Mouse (Mus musculus) CH12.LX (cell line): Measurements from ENCODE around the gene Lamtor5. TPM values are rescaled to one million over a fixed set of nuclear protein-coding genes. Genes with fewer than 3 reads are reported as not detected.
A peak's percentile ranks its signal among the peaks of the same experiment; 100 is the strongest.

ENCODE experiments used
- DNase-seq: peaks from one replicate; pipeline ENCODE4 v3.0.0-alpha.2; 2013; ENCODE audit errors: extremely low read depth
- H3K27ac ChIP-seq: 2 replicates; pipeline ENCODE4 v1.5.1; 2012; ENCODE audit warnings: low read depth, mild to moderate bottlenecking, control low read depth, moderate library complexity; ENCODE audit not compliant: insufficient read depth
- H3K27me3 ChIP-seq: replicated peaks from 2 replicates; pipeline ENCODE3; 2012; ENCODE audit warnings: inconsistent platforms
- H3K36me3 ChIP-seq, 2 experiments: replicated peaks in 1 of 2; 2 replicates each; pipeline versions ENCODE3 to v1.6.1; 2012; ENCODE audit warnings: inconsistent platforms in 1 of 2, low read length in 1 of 2, mild to moderate bottlenecking in 1 of 2, mixed read lengths in 1 of 2, moderate library complexity in 1 of 2; ENCODE audit not compliant: control insufficient read depth in 1 of 2, insufficient read depth in 1 of 2
- H3K4me1 ChIP-seq, 2 experiments: 2 replicates each; pipeline ENCODE4 v1.6.1; 2012; ENCODE audit warnings: inconsistent platforms in 1 of 2, moderate library complexity in 1 of 2; ENCODE audit not compliant: insufficient read depth in 2 of 2, control insufficient read depth in 1 of 2
- H3K4me2 ChIP-seq: 2 replicates; pipeline ENCODE4 v1.6.1; 2012; ENCODE audit warnings: low read depth, mild to moderate bottlenecking, control low read depth; ENCODE audit not compliant: poor library complexity, insufficient read depth, severe bottlenecking
- H3K4me3 ChIP-seq, 3 experiments: fragments of 150-350 bp in 1 of 3; sonication (generic) in 1 of 3; replicated peaks in 1 of 3; 2 replicates each; pipeline versions ENCODE3 to v1.5.1; 2011 to 2012; ENCODE audit warnings: low read depth in 2 of 3, low read length in 2 of 3, mild to moderate bottlenecking in 2 of 3, moderate library complexity in 2 of 3, control low read depth in 1 of 3, improper control_type of control experiment in 1 of 3, inconsistent platforms in 1 of 3, mixed read lengths in 1 of 3; ENCODE audit not compliant: poor library complexity in 1 of 3
- H3K79me2 ChIP-seq: replicated peaks from 2 replicates; pipeline ENCODE4 v1.6.1; 2012; ENCODE audit warnings: mild to moderate bottlenecking, moderate library complexity; ENCODE audit not compliant: control insufficient read depth, poor library complexity, insufficient read depth, severe bottlenecking; ENCODE audit errors: extremely low read depth
- H3K9ac ChIP-seq: 2 replicates; pipeline ENCODE4 v1.6.1; 2012; ENCODE audit warnings: low read depth, mild to moderate bottlenecking, control low read depth, moderate library complexity; ENCODE audit not compliant: insufficient read depth
- H3K9me3 ChIP-seq: replicated peaks from 2 replicates; pipeline ENCODE3; 2012; ENCODE audit warnings: low read length, inconsistent platforms, mixed read lengths
- CHD1 ChIP-seq: IDR thresholded peaks from 2 replicates; pipeline ENCODE4 v1.6.1; 2012; ENCODE audit warnings: low read depth, low read length, improper control_type of control experiment, inconsistent platforms
- CHD2 ChIP-seq: IDR thresholded peaks from 2 replicates; pipeline ENCODE4 v1.6.1; 2011; ENCODE audit warnings: low read length, improper control_type of control experiment
- CTCF ChIP-seq, 2 experiments: IDR thresholded peaks in 1 of 2; conservative IDR thresholded peaks in 1 of 2; 2 replicates each; pipeline ENCODE4 v1.5.1; 2011 to 2012; ENCODE audit warnings: low read depth in 2 of 2, low read length in 2 of 2, improper control_type of control experiment in 1 of 2, inconsistent platforms in 1 of 2, mild to moderate bottlenecking in 1 of 2, moderate library complexity in 1 of 2
- E2F4 ChIP-seq: IDR thresholded peaks from 2 replicates; pipeline ENCODE4 v1.6.1; 2011; ENCODE audit warnings: low read depth, low read length, improper control_type of control experiment; ENCODE audit not compliant: insufficient replicate concordance
- ELF1 ChIP-seq: IDR thresholded peaks from 2 replicates; pipeline ENCODE4 v1.6.1; 2014; ENCODE audit warnings: low read depth, mild to moderate bottlenecking, inconsistent platforms, low read length, improper control_type of control experiment
- EP300 ChIP-seq: IDR thresholded peaks from 2 replicates; pipeline ENCODE4 v1.6.1; 2011; ENCODE audit warnings: low read length, improper control_type of control experiment
- ETS1 ChIP-seq: conservative IDR thresholded peaks from 2 replicates; pipeline ENCODE4 v1.6.1; 2012; ENCODE audit warnings: low read depth, mild to moderate bottlenecking, inconsistent platforms, low read length, improper control_type of control experiment, moderate library complexity
- GABPA ChIP-seq: IDR thresholded peaks from 2 replicates; pipeline ENCODE4 v1.6.1; 2012; ENCODE audit warnings: low read depth, low read length, improper control_type of control experiment, inconsistent platforms; ENCODE audit not compliant: insufficient replicate concordance
- HCFC1 ChIP-seq: IDR thresholded peaks from 2 replicates; pipeline ENCODE4 v1.6.1; 2012; ENCODE audit warnings: low read depth, mild to moderate bottlenecking, inconsistent platforms, low read length, improper control_type of control experiment
- IRF4 ChIP-seq: IDR thresholded peaks from 2 replicates; pipeline ENCODE4 v1.6.1; 2014; ENCODE audit warnings: low read depth, mild to moderate bottlenecking, inconsistent platforms, low read length, improper control_type of control experiment
- JUN ChIP-seq: IDR thresholded peaks from 2 replicates; pipeline ENCODE4 v1.6.1; 2011; ENCODE audit warnings: low read depth, mild to moderate bottlenecking, low read length, improper control_type of control experiment, moderate library complexity; ENCODE audit not compliant: insufficient read depth
- JUND ChIP-seq: conservative IDR thresholded peaks from 2 replicates; pipeline ENCODE4 v1.6.1; 2011; ENCODE audit warnings: low read depth, low read length, improper control_type of control experiment
- KAT2A ChIP-seq: IDR thresholded peaks from 2 replicates; pipeline ENCODE4 v1.6.1; 2012; ENCODE audit warnings: low read length, improper control_type of control experiment, inconsistent platforms; ENCODE audit not compliant: insufficient replicate concordance
- MAFK ChIP-seq: IDR thresholded peaks from 2 replicates; pipeline ENCODE4 v1.6.1; 2011; ENCODE audit warnings: low read length, improper control_type of control experiment; ENCODE audit not compliant: insufficient replicate concordance
- MAX ChIP-seq: IDR thresholded peaks from 2 replicates; pipeline ENCODE4 v1.6.1; 2011; ENCODE audit warnings: low read length, improper control_type of control experiment
- MAZ ChIP-seq: IDR thresholded peaks from 2 replicates; pipeline ENCODE4 v1.6.1; 2012; ENCODE audit warnings: low read depth, mild to moderate bottlenecking, inconsistent platforms, low read length, improper control_type of control experiment, moderate library complexity
- MEF2A ChIP-seq: IDR thresholded peaks from 2 replicates; pipeline ENCODE4 v1.6.1; 2014; ENCODE audit warnings: low read depth, mild to moderate bottlenecking, inconsistent platforms, low read length, improper control_type of control experiment, borderline replicate concordance
- MXI1 ChIP-seq: IDR thresholded peaks from 2 replicates; pipeline ENCODE4 v1.6.1; 2011; ENCODE audit warnings: mild to moderate bottlenecking, low read depth, low read length, improper control_type of control experiment
- MYC ChIP-seq: IDR thresholded peaks from 2 replicates; pipeline ENCODE4 v1.6.1; 2011; ENCODE audit warnings: low read depth, mild to moderate bottlenecking, improper control_type of control experiment, low read length
- NELFE ChIP-seq: IDR thresholded peaks from 2 replicates; pipeline ENCODE4 v1.6.1; 2011; ENCODE audit warnings: low read depth, low read length, improper control_type of control experiment
- NRF1 ChIP-seq: IDR thresholded peaks from 2 replicates; pipeline ENCODE4 v1.6.1; 2014; ENCODE audit warnings: low read depth, mild to moderate bottlenecking, inconsistent platforms, low read length, improper control_type of control experiment, moderate library complexity
- PAX5 ChIP-seq: IDR thresholded peaks from 2 replicates; pipeline ENCODE4 v1.6.1; 2012; ENCODE audit warnings: low read length, inconsistent platforms, mixed read lengths
- POLR2A ChIP-seq: IDR thresholded peaks from 2 replicates; pipeline ENCODE4 v1.6.1; 2011; ENCODE audit warnings: low read depth, mild to moderate bottlenecking, improper control_type of control experiment, low read length
- POLR2AphosphoS2 ChIP-seq: IDR thresholded peaks from 2 replicates; pipeline ENCODE4 v1.6.1; 2011; ENCODE audit warnings: low read depth, low read length, improper control_type of control experiment
- RAD21 ChIP-seq: IDR thresholded peaks from 2 replicates; pipeline ENCODE4 v1.6.1; 2011; ENCODE audit warnings: low read depth, mild to moderate bottlenecking, low read length, improper control_type of control experiment, moderate library complexity
- RCOR1 ChIP-seq: conservative IDR thresholded peaks from 2 replicates; pipeline ENCODE4 v1.6.1; 2012; ENCODE audit warnings: low read depth, mild to moderate bottlenecking, inconsistent platforms, low read length, improper control_type of control experiment
- SIN3A ChIP-seq: IDR thresholded peaks from 2 replicates; pipeline ENCODE4 v1.6.1; 2012; ENCODE audit warnings: low read length, improper control_type of control experiment, inconsistent platforms
- SMC3 ChIP-seq: IDR thresholded peaks from 2 replicates; pipeline ENCODE4 v1.6.1; 2011; ENCODE audit warnings: low read depth, low read length, improper control_type of control experiment
- TBP ChIP-seq: conservative IDR thresholded peaks from 2 replicates; pipeline ENCODE4 v1.6.1; 2011; ENCODE audit warnings: low read depth, low read length, improper control_type of control experiment
- TCF12 ChIP-seq: IDR thresholded peaks from 2 replicates; pipeline ENCODE4 v1.6.1; 2014; ENCODE audit warnings: low read depth, mild to moderate bottlenecking, inconsistent platforms, low read length, improper control_type of control experiment
- UBTF ChIP-seq: IDR thresholded peaks from 2 replicates; pipeline ENCODE4 v1.6.1; 2012; ENCODE audit warnings: low read depth, mild to moderate bottlenecking, inconsistent platforms, low read length, improper control_type of control experiment, moderate library complexity
- USF1 ChIP-seq: IDR thresholded peaks from 2 replicates; pipeline ENCODE4 v1.6.1; 2014; ENCODE audit warnings: low read depth, mild to moderate bottlenecking, inconsistent platforms, low read length, improper control_type of control experiment
- USF2 ChIP-seq: conservative IDR thresholded peaks from 2 replicates; pipeline ENCODE4 v1.6.1; 2011; ENCODE audit warnings: low read depth, low read length, improper control_type of control experiment
- ZC3H11A ChIP-seq: IDR thresholded peaks from 2 replicates; pipeline ENCODE4 v1.6.1; 2012; ENCODE audit warnings: low read depth, mild to moderate bottlenecking, inconsistent platforms, low read length, improper control_type of control experiment
- ZKSCAN1 ChIP-seq: IDR thresholded peaks from 2 replicates; pipeline ENCODE4 v1.6.1; 2012; ENCODE audit warnings: low read depth, inconsistent platforms, low read length, improper control_type of control experiment, borderline replicate concordance
- ZMIZ1 ChIP-seq: IDR thresholded peaks from 2 replicates; pipeline ENCODE4 v1.6.1; 2012; ENCODE audit warnings: low read depth, mild to moderate bottlenecking, inconsistent platforms, low read length, improper control_type of control experiment
- ZNF384 ChIP-seq: IDR thresholded peaks from 2 replicates; pipeline ENCODE4 v1.6.1; 2012; ENCODE audit warnings: low read depth, low read length, improper control_type of control experiment, inconsistent platforms
- dilution Hi-C: fragments of 300-500 bp; cut with MboI; formaldehyde crosslinking; loops from 2 replicates; pipeline ENCODE4 v1.14.3; 2020; ENCODE audit warnings: low sequenced_read_pairs; ENCODE audit not compliant: extremely low pct_unique_long_range_greater_than_20kb, extremely low pct_ligation_motif_present
- in situ Hi-C: fragments of 300-500 bp; cut with MboI; formaldehyde crosslinking; loops from 3 replicates; pipeline ENCODE4 v1.14.3; 2019; ENCODE audit warnings: low sequenced_read_pairs, low pct_ligation_motif_present, low pct_unique_long_range_greater_than_20kb, mixed read lengths
- polyA plus RNA-seq: library from polyadenylated mRNA; unstranded; fragments of >175 nt; gene quantifications from 2 replicates; pipeline ENCODE4 v1.2.1, GENCODE M21; 2012; ENCODE audit warnings: low read depth; ENCODE audit not compliant: insufficient read length
- total RNA-seq, 2 experiments: library from RNA; depleted of rRNA; stranded (reverse); fragments of 300-350 nt in 1 of 2; fragments of >200 nt in 1 of 2; gene quantifications; 2 replicates each; pipeline ENCODE4 v1.2.3; 2012 to 2014

Gene Lamtor5
- 119 and 142 TPM in 2 replicates for total RNA-seq (2012; rRNA removed)
- total RNA-seq (2014; rRNA removed): 162 and 183 TPM in 2 replicates
- polyA plus RNA-seq: 113 and 137 TPM in 2 replicates

DNA sequence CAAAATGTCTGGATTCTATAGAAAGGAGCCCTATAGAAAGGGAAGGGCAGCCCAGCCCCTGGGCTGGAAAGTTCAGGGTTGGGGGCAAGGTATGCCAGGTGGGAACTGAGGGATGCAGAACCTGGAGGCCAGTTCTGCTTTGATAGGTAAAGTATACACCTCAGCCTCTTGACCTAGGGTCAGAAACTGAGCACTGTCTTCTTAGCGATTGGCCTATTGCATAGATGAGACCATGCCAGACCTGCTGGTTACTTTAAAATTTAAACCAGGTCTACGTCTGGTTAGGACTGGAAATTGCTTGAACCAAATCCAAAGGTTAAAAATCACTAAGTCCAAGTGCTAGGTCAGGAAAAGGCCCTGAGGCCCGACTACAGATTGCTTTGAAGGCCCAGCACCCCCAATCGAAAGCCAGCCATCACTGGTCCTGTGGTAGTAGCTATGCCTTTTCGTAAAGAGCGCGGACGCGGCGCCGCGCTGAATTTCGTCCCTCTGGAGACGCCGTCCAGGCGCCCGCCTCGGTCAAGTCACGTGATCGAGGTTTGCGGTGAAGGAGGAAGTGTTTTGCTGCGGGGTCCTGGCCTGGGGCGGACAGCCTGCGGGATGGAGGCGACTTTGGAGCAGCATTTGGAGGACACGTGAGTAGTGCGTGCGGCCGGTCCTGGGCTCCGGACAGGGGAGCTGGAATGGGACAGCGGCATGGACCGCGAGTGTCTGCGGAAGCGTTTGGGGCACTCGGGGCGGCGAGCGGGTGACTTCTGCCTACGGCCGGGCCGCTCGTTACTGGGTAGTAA, at the start of gene Lamtor5:
Gene Lamtor5 (plus strand): TSS at position 380 of the 791 bp plus-strand sequence.
- in situ Hi-C loops: no loop called here
- Histone ChIP-seq H3K79me2 (peaks cover 9% of the 10 kb centered on the region), H3K27me3 (no peaks in the 10 kb centered on the region), H3K9me3 (no peaks in the 10 kb centered on the region), H3K9ac (peak within 1 kb of the TSS; percentile 59), H3K4me1 (peaks cover 0 to 14% of the 10 kb centered on the region in 2 experiments; a peak in 3 of 4 replicates), H3K27ac (0 out of 2 replicates have a peak within 1 kb of the TSS, but pooled peaks have one; percentile 0), H3K36me3 (peaks cover 13 to 22% of the 10 kb centered on the region in 2 experiments), H3K4me2 (peak within 1 kb of the TSS; percentile 94), H3K4me3 (peak within 1 kb of the TSS; percentile 79 to 93 (median 84))
- dilution Hi-C loops: no loop called here
- DNase-seq: peak; percentile 88
- TF ChIP-seq ZNF384 (no peak), SIN3A (peak; percentile 92), ZMIZ1 (0 out of 2 replicates have a peak, but pooled peaks have one; percentile 41), ZKSCAN1 (no peak), USF1 (peak; percentile 97), UBTF (no peak), CTCF (conservative IDR thresholded peaks at IDR 0.05 in 1 of 2, IDR thresholded peaks at IDR 0.05 in 1 of 2; ENCODE audit: low read depth in 2 of 2, low read length in 2 of 2) (no peak), MYC (0 out of 2 replicates have a peak, but pooled peaks have one; percentile 17), ETS1 (no peak), JUND (no peak), HCFC1 (peak; percentile 88), JUN (no peak), POLR2AphosphoS2 (no peak), RAD21 (no peak), TBP (no peak), IRF4 (peak; percentile 45; the same call in 1 of the 2 replicates), MAFK (no peak), POLR2A (peak; percentile 63; the same call in 1 of the 2 replicates), RCOR1 (no peak), USF2 (peak; percentile 95), MAX (peak; percentile 85; the same call in 1 of the 2 replicates), ELF1 (peak; percentile 98), SMC3 (no peak), PAX5 (no peak), TCF12 (peak; percentile 67; the same call in 1 of the 2 replicates), CHD2 (0 out of 2 replicates have a peak, but pooled peaks have one; percentile 18), EP300 (no peak), NELFE (peak; percentile 70), MXI1 (peak; percentile 44), KAT2A (peak; percentile 77; the same call in 1 of the 2 replicates), NRF1 (peak; percentile 20; the same call in 1 of the 2 replicates), ZC3H11A (no peak), MEF2A (peak; percentile 63; the same call in 1 of the 2 replicates), MAZ (no peak), CHD1 (no peak), E2F4 (0 out of 2 replicates have a peak, but pooled peaks have one; percentile 52), GABPA (no peak)
